Mouse (Mus musculus) frontal cortex, adult (tissue): Measurements from ENCODE around the gene Hoxc12.

ENCODE experiments used
- ATAC-seq: cut with Nextera tagmentation; 2 replicates; pipeline ENCODE4 v1.9.2; 2017; ENCODE audit warnings: mild to moderate bottlenecking, moderate library complexity, mixed read lengths; ENCODE audit not compliant: low TSS enrichment

Gene Hoxc12

DNA sequence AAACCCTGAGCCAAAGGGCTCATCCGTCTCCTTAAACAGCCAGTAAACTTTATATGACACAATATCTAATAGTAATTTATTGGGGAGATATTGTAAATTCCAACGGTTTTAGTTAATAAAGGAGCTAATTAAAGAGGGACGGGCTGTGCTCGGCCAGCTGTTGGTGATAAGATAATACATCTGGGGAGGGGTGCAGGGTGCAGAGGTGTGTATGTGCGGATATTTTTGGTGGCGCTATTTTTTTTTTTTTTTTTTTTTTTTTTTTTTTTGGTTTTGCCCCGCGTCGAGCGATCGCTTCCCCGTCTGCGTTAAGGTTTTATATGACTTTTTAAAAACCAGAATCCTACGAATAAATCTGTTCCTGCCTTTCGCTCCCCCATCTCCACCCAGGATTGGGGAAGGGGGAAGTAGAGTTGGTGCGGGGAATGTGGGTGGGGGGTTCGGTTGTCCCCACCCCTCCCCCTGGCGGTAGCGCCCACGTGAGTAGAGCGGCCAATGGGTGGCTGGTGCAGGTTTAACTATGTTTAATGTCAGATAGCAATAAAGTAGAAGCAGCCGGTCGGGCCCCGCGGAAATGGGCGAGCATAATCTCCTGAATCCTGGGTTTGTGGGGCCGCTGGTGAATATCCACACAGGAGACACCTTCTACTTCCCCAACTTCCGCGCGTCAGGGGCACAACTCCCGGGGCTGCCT, at the start of gene Hoxc12:
Hoxc12 (plus strand) TSS at position 479 of the 694 bp plus-strand sequence.
- no peak for ATAC-seq

DNA sequence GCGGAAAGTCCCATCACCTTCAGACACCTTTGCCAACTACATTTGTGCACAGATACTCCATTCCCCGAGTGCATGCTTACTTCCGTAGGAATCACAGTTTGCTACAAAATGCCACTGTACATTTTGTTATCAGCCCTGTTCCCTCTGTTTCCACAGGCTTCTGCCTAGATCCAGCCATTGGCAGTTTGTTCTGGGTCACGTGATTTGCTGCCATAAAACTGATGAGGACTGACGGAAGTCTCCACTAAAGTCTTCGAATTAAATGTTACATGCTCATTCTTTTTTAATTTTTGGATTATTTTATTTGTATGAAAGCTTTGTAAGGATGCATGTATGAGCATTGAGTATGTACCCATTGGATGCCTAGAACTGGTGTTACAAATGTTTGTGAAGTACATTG, 41.4 kb upstream of the Hoxc12 start:
- no peak for ATAC-seq

DNA sequence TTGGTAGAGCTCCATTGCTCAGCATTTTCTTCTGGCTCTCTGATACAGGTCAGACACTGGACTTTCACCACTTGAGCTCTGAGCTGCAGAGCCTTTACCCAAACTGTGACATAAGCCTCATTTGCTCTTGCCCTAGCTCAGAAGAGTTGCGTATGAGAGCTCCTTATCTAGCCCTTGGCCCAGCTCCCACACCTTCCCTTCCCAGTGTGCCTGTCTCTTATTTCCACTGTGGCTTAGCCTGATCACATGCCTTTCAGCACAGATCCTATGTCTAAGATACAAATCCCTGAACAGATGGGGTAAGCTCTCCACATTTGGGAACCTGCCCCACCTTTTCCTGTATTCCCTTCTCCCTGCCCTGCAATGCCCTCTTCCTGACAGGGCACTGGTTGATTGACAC, 31.6 kb upstream of the Hoxc12 start:
- no peak for ATAC-seq

DNA sequence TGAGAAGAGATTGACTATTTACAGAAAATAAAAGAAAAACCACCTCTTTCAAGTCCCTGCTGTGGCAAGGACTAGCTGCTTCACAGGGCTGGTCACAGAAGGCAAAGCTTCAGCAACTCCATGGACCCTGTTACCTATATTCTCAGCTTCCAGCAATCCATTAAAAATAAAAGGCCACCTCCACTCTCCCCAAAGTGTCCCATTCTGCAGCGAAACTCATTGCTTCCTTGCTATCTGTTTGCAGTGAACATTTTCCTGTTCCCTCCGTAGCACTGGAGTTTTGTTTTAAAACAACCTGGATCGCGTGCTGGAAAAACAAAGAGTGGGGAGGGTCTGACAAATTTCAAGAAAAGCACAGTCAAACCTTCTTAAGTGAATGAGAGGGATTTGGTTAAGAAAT, 27.0 kb upstream of the Hoxc12 start:
- ATAC-seq, result no peak

- ATAC-seq, result no peak
Measured at GRCm38 (mm10) chr15:102910038-102910437, 26.5 kb upstream of the Hoxc12 start.

- no peak for ATAC-seq
Measured at GRCm38 (mm10) chr15:102910496-102911095, 26.0 kb upstream of the Hoxc12 start.

DNA sequence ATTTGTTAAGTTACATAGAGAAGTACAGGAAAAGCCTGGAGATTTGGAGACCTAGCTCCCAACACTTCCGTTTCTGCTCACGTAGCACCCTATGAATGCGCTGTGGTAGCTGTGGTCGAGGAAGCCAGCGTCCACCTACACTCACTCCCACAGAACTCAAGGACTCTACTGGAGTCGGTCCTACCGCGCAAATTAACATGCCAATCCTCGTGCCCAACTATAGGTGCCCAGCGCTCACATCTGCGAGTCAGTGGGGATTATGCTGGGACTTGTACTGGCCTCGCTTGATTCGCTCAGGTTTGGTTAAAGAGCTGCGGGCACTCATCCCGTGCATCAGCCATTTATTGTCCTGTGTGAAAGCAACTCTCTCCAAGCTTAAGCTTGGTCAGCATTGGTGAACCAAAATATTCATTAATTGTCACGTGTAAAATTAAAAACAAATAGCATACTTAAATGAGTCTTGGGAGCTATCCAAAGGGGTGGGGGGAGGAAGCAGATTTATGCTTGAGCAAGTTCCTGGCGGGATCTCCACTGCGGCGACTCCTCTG, 23.4 kb upstream of the Hoxc12 start:
- ATAC-seq, result no peak

DNA sequence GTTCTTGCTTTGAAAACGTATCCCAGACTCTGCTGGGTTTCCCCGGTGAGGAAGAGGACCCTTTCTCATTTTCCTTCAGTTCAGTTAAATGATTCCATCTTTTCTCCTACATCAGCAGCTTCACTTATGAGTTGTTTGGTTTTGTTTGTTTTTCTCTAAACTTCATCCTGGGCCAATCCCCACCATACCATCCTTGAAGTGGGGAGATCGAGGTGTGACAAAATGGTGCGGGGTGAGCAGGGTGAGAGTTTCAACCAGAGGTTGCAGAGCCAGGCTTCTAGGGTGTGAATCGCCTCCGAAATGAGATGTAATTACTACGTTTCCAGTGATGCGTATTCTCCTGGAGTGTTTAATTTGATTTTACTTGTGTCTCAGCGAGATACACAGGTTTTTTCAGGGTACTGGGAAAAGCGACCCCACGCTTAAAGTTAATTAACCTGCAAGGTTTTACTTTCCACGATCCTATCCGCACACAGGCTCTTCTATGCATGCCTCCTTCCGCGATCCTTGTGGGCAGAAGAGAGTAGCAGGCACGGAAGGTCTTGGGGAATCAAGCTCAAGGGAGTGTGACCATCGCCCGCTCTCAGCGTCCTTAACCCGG, 18.5 kb upstream of the Hoxc12 start:
- ATAC-seq, result no peak

GRCm38 (mm10) chr15:102918611-102919265, 17.8 kb upstream of the Hoxc12 start:
- ATAC-seq, result no peak

DNA sequence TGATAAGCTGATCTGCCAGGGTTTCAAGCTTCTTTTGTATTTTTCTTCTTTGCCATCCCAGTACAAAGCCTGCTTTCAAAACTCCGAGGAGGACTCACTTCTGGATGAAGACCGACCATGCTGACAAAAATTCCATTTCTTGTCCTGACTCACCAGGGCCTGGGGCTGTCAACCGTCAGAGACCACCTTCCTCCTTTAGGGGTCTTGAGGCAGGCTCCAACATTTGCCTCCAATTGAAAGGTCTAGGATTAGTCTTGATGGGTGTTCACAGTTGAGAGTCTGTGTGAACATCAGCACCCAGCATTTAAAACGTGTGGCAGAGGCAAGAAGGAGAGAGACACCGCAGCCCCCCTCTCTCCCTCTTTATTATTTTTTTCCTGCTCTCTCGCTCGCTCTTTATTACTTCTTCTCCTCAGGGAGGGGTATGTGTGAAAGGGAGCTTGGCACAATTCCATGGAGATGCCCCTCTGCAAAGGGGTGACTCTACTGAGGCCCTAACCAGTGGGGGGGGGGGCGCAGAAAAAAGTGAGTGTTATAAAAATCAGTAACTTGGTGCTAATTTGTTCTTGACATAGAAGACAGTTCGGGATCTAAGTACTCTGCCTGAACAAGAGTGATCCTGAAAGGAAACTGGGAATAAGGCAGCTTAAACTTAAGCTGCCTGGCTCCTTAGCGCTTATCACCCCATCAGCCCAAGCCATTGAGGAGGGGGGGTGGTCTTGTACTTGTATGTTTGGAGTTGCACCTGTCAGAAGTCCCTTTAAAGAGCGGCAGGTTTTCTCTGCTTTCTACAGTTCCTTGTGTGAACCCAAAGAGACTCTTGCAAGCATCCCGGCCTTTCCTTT, 17.0 kb upstream of the Hoxc12 start:
- no peak for ATAC-seq

DNA sequence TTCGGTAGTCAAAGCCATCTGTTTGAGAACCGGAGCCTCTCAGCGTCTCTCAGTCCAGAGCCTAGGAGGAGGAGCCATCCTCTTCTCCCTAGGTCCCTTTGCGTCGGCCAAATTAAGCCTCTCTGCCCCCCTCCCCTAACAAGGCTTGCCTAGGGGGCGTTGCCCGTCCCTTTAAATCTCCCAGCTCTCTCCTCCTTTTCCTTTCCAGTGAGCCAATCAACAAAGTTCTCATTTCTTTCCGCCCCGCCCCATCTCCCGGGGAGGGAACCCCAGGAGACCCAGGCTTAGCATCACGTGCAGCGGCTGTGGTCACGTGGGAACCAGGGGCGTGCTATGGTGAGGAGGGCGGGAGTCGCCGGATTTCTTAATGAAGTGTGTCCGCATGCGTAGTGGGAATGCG, 15.9 kb upstream of the Hoxc12 start:
- ATAC-seq, result no peak

DNA sequence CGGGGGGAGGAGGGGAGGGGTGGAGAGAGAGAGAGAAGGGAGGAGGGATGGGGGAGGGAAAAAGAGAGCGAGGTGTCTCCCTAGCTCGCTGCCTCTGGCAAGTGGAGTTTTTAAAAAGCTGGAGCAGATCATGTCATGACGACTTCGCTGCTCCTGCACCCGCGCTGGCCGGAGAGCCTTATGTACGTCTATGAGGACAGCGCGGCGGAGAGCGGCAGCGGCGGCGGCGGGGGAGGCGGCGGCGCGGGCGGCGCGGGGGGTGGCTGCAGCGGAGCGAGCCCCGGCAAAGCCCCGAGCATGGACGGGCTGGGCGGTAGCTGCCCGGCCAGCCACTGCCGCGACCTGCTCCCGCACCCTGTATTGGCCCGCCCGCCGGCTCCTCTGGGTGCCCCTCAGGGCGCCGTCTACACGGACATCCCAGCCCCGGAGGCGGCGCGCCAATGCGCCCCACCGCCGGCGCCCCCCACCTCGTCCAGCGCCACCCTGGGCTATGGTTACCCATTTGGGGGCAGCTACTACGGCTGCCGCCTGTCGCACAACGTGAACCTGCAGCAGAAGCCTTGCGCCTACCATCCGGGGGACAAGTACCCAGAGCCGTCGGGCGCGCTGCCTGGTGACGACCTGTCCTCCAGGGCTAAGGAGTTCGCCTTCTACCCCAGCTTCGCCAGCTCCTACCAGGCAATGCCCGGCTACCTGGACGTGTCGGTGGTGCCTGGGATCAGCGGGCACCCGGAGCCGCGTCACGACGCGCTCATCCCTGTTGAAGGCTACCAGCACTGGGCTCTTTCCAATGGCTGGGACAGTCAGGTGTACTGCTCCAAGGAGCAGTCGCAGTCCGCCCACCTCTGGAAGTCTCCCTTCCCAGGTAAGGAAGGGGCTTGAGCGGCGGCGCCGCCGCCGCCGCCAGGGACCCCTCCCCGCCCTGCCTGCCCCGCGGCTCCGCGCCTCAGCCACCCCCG, 15.2 kb upstream of the Hoxc12 start, which contains the start of gene Hoxc13:
Hoxc13 (plus strand) TSS at position 51 of the 959 bp plus-strand sequence.
- ATAC-seq, result no peak

DNA sequence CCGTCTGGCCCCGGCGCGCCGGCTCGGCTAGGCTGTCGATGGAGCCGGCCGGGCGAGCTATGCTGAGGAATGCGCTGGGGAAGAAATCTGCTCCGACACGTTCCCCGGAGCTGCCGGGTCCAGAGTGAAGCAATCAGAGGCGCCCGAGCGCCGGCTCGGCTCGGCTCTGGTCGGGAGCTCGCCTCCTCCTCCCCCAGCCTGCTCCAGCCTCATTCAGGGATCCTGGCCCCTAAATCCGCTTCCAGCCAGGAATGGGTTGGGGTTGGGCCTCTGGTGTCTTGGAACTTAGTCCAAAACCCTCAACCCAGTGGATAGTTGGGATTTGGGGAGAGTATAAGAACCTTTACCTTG, 14.6 kb upstream of the Hoxc12 start:
- ATAC-seq, result no peak

DNA sequence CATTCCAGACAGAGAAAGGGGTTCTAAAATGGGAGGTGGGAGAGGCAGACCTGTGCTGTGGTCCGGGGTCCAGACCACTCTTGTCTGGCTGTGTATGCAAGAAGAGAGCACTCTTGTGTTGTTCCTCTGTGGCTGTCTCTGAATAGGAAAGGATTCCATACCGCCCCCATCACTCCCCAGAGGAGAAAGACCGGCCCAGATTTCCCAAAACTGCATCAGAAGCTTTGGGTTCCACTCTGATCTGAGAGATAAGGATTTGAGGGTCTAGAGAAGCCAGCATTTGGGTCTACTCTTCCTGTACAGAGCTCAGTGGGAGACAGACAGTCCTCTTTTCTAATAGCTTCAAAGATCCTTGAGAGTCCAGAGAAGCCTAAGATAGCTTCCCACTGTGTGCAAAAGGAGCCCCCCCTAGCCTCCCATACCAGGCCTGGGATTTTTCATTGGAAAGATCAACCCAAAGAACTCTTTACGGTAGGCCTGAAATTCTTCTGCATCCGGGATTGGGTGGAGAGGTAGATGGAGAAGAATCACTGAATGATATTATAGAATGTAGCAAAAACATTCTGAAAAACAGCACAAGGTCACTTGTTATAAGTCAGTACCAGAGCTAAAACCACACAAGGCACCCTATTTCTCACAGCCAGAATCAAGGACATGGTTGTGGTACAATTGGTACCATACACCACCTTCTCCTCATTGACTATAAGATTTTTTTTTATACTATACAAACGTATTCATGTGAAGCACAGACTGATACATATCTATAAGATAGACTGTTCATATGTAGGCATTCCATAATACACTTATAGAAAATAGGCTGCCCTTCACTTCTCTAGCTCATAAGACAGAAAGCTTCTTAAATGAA, 13.7 kb upstream of the Hoxc12 start:
- ATAC-seq, result no peak

- no peak for ATAC-seq
Measured at GRCm38 (mm10) chr15:102927032-102927645, 9.4 kb upstream of the Hoxc12 start.

- ATAC-seq, result no peak
Measured at GRCm38 (mm10) chr15:102931706-102932358, 4.7 kb upstream of the Hoxc12 start.

- no peak for ATAC-seq
Measured at GRCm38 (mm10) chr15:102934438-102934837, 2.1 kb upstream of the Hoxc12 start.

DNA sequence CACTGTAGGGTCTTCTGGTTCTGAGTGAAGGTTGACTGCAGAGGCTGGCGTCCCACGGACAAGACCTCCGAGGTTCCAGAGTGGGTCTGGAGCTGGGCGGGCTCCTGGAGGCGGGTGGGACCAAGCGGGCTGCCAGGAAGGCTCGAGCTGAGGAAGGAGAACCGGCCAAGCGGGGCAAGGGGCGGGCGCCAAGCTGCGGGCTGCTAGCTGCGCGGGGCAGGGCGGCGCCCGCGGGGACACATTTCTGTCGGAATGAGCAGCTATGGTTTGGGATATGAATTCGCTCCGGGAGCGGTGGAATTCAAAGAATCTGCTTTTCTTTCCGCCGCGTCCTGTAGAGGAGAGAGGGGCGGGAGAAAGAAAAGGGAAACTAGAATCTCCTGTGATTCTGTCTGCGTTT, 1.7 kb upstream of the Hoxc12 start:
- no peak for ATAC-seq
